Mouse (Mus musculus): ENCODE results near the gene Aamdc.

- TF ChIP-seq CTCF (IDR thresholded peaks at IDR 0.05; ENCODE audit: borderline replicate concordance, extremely low read depth, insufficient read depth, insufficient read length) (no peak), POLR2A (IDR thresholded peaks at IDR 0.05; ENCODE audit: borderline replicate concordance, extremely low read depth, insufficient read depth, insufficient read length, poor library complexity, severe bottlenecking) (no peak)
Measured at GRCm38 (mm10) chr7:97591336-97591735, 12.0 kb upstream of the Aamdc start.
